Mouse (Mus musculus) v-Abl transformed pro-B cells (cell line): ENCODE results near the gene Atp6v0b.

Experiments used
- in situ Hi-C, 2 experiments: fragments of 400-800 bp; cut with MboI; formaldehyde crosslinking; loops; one replicate each; pipeline ENCODE4 v1.15.1; 2025; ENCODE audit not compliant: unreplicated experiment in 2 of 2

Atp6v0b gene

DNA sequence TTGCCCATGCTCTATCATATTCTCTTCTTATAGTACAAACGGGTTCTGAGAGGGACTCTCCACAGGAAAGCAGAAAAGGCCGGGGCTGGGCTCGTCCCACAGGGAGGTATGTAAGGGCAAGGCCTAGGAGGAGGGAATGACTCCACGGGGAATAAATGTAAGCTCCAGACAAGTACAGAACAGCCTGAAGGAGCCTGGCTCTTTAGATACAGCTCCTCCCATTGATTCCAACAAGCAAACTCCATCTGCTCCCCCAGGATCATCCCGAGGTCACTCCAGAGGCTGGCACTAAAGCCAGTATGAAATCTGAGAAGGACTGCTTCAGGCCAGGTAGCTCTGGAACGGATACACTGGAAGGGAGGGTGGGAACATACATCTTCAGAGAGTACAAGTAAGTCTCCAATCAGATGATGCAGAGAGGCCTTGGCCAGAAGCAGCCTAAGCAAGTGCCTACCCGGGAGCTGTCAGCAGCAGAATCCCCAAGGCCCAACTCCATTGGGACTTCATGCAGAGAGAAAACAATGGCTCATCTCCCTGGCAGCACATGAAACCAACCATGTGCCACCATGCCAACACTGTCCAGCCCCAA, 25.6 kb upstream of the Atp6v0b start:
- in situ Hi-C loops, result no loop called here

GRCm38 (mm10) chr4:117912131-117912561, 25.0 kb upstream of the Atp6v0b start:
- in situ Hi-C loops, result no loop called here

DNA sequence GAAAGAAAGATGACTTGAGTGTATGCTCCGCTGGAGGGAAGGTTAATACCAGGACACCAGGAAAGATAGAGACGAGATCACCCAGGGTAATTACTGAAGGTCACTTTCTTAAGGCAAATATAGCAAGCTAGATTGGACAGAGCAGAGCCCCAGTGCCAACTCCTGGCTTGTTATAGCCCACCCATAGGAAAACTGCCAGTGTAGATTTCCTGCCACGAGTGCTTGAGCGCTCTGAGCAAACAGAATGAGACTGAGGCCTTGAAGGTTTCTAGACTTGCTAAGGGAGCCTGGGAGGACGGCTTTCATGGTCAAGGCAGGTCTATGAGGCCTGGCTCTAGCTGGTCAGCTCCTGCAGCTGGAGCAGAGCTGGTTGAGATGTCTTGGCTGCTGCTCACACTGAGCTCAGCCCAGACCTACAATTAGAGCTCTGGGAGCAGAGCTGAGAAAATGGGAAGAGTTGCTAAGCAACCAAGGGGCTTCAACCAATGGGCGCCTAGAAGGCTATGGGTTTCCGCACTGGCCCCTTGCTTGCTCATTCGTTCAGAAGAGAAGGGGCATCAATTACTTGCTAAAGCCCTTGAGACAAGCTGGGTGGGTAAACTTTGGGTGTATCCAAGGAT, 21.8 kb upstream of the Atp6v0b start:
- in situ Hi-C loops, result no loop called here

DNA sequence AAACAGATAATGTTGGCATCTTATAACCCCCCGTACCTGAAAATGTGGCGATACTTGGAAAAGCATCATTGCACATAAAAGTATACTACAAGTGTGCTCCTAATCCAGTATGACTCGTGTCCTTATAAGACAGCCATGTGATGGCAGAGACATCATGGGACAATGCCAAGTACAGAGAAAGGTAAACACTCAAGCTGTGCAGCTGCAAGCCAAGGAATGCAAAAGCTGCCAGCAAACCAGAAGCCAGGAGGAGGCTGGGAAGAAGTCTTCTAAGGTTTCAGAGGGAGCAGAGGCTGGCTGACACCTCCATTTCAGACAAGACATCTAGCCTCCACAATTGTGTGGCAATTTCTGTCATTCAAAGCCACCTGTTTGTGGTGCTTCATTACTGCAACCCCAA, 19.1 kb upstream of the Atp6v0b start:
- in situ Hi-C loops, result no loop called here

- in situ Hi-C loops, result no loop called here
These were observed 17.6 kb upstream of the Atp6v0b start for GRCm38 (mm10) chr4:117904761-117905160.

DNA sequence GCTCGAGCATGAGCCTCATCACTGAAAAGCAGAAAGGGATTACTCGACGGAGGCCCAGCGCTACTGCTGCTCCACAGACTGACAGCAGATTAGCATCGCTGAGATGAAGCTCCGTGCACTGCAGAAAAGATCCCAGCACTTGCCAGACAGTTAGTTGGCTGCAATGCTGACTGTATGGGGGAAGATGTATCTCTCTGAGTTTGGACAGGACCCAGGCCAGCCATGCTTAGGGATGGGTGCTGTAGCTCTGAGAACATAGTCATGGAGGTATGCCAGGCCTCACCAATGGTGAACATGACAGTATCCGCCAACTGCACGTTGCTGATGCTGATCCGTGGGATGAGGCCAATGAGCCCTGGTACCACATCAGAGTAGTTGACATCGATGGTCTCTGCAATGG, 17.0 kb upstream of the Atp6v0b start:
- in situ Hi-C loops, result no loop called here

GRCm38 (mm10) chr4:117898111-117898510, 11.0 kb upstream of the Atp6v0b start:
- in situ Hi-C loops, result no loop called here

GRCm38 (mm10) chr4:117896031-117896430, 8.9 kb upstream of the Atp6v0b start:
- in situ Hi-C loops, result no loop called here

DNA sequence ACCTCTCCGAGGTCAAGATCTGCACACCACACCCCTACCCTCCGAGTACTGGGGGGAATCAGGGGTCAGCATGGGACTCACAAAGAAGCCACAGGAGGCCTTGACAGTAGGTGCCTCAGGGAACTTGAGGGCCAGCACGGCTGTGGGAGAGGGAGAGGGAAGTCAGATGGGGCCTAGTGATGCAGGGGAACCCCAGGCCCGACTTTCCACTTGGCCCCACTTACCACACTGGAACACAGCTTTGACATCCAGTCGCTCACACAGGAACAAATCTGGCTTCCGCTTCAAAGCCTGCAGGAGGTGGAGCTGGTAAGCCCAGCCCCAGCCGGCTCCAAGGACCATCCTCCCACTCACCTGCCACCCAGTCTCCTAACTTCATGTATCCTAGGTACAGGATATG, 8.2 kb upstream of the Atp6v0b start:
- in situ Hi-C loops, result no loop called here

GRCm38 (mm10) chr4:117894601-117895000, 7.5 kb upstream of the Atp6v0b start:
- in situ Hi-C loops, result no loop called here

- in situ Hi-C loops, result no loop called here
These were observed 6.2 kb upstream of the Atp6v0b start for GRCm38 (mm10) chr4:117893376-117893775.

DNA sequence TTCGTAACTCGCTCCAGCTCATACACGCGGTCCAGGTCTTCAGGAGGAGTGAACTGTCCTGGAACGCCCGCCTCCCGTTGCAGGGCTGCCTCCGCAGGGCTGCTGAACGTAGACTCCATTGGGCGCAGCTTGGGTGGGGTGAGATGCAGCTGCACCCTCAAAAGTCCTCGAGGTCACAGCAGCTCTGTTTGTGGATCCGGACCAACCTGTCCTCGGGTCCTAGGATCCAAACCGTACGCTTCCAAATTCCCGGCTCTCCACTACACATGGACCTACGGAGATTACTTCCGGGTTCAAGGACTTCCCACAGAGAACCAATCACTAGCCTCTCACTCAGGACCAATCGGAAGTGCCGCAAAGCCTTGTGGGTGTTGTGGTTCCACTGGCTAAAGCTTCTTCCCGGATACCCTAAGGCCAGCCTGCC, 4.6 kb upstream of the Atp6v0b start, which contains the start of gene Dph2:
Dph2 (minus strand) TSS at position 295 of the 424 bp plus-strand sequence.
- in situ Hi-C loops, result no loop called here

- in situ Hi-C loops, result no loop called here
These were observed 3.6 kb upstream of the Atp6v0b start for GRCm38 (mm10) chr4:117890750-117891149.

- in situ Hi-C loops, result no loop called here
These were observed 2.9 kb upstream of the Atp6v0b start for GRCm38 (mm10) chr4:117890031-117890430.

DNA sequence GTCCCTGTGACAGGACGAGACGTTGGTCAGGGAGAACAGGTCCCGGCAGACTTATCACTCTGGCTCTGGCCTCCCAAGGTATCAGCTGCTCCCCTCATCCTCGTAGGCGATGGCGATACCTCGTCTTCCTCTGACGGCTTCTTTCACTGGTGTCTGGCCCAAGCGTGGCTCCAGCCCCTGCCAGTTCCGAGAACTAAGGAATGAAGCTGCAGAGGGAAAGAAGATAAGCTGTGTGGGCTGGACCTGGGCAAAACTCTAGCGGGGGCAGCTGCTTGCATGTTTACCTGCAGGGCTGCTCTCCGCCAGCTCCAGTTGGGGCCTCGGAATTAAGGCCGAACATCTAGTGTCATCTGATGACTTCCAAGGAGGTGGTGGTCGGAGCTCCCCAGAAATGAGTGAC, 2.3 kb upstream of the Atp6v0b start:
- in situ Hi-C loops, result loop anchor here in 1 of 2 experiments (5.0 kb wide), 1 partner anchor 38 kb away; the partner anchor contains the start of gene Artn

DNA sequence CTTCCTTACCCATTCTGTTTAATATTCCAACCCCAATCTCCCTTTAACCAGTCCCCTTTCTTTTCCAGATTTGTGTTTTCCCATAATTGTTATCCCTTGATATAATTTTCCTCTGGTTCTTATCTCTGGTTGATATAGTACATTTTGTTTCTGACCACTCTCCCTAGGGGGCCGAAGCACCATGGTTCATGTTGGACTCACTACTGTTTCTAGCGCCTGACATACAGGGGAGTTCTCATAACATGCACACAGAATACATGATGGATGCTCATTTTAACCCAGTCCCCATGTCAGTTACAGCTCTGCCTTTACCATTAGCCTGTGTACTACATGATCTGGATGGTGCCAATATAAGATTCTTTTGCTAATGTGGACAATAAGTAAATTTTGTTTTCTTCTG, 787 bp upstream of the Atp6v0b start:
- in situ Hi-C loops, result loop anchor here in 1 of 2 experiments (5.0 kb wide), 1 partner anchor 39 kb away; the partner anchor contains the start of gene Artn

- in situ Hi-C loops, result loop anchor here in 1 of 2 experiments (5.0 kb wide), 1 partner anchor 41 kb away; the partner anchor contains the start of gene Artn
These were observed 489 bp downstream of the Atp6v0b start for GRCm38 (mm10) chr4:117886644-117887043.

DNA sequence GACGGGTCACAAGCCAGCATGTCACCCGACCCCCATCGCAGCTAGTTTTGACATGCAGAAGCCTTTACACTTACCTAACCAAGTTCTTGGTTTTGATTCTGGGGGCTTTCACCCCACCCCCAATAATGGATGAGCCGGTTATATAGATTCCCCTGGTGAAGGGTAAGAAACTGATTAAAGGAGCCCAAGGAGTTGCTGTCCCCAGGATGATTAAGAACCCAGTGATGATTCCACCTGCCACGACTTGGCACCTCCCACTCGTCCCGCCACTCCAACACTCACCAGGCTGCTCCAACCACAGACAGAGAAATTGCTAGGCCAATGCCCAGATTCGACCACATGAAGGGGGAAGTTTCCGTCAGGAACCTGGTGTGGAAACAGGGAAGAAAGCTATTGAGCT, 1.1 kb downstream of the Atp6v0b start:
- in situ Hi-C loops, result loop anchor here in 1 of 2 experiments (5.0 kb wide), 1 partner anchor 41 kb away; the partner anchor contains the start of gene Artn

DNA sequence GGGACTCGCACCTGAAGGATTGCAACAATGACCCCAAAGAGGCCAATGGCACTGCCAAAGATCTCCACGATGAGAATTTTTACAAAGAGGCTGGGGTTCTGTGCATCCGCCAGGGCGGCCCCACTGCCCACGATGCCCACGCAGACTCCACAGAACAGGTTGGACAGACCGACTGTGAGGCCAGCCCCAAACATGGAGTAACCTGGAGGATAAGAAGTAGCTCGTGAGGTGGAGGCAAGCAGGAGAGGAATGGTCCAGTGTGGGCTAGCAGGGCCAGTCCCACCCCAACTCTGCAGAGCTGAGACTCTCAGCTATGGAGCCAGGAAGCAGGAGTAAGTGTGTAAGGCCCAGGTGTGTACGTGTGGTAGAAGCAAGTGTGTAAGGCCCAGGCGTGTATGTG, 2.0 kb downstream of the Atp6v0b start:
- in situ Hi-C loops, result loop anchor here in 1 of 2 experiments (5.0 kb wide), 1 partner anchor 42 kb away; the partner anchor contains the start of gene Artn

DNA sequence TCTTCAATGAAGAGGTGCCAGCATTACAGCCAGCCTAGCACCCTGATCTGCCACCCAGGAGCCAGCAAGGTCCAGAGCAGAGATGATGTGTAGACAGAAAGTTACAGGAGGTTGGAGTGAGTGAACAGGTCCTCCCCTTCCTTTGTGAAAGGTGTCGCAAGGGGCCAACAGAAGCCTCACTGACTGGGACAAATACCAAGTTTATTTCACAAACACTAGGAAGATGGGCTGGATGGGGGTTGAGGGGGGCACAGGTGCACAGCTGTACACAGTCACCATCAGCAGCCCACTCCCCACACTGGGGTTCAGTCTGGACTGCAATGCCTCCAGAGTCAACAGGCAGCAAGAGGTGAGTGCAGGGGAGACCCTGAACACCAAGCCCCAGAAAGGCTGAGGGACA, 3.0 kb downstream of the Atp6v0b start:
- in situ Hi-C loops, result no loop called here

DNA sequence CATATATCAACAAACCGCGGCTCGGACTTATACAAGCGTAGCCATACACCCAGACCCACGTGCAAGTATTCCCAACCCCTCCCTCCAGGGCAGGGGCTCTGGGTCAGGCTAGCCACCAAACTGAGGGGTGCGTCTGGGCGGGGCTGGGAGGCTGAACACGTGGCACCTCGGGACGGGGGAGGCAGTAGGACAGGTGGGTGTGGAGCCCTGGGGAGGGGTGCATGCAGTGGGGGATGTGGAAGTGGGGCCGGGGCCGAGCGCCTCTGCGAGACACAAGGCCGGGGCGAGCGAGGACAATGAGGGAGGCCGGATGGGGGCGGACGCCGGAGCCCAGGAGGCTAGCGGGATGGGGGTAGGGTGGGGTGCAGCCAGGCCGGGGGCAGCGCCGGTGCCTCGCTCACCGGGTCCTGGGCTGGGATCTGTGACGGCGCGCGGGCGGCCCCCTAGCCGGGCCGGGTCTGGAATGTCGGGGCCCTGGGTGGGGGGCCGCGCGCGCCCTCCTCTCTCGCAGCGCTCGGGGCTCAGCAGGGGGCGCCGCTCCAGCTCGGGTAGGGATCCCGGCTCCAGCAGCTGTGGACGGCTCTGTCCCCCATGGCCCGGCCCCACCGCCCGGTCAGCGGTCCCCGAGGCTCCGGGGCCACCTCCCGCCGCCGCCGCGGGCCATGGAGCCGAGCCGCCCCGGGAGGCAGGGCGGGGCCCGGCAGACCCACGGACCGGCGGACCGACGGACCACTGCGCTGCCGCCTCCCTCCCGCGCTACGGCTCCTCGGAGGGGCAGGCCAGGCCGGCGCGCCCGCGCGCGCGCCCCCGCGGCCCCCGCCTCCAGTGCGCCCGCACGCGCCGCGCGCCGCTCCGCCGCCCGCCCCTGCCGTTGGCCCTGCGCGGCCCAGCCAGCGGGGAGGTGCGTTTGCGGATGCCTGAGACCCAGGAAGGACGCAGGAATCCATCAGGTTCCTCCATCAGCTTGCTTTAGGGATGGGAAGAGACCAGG, 4.1 kb downstream of the Atp6v0b start, which contains the start of gene B4galt2:
B4galt2 (minus strand) TSS at position 787 of the 991 bp plus-strand sequence.
- in situ Hi-C loops, result no loop called here
